Mouse (Mus musculus) hindbrain, embryonic 15.5 days (tissue): ENCODE results near the gene Tmx1. TPM values are rescaled to one million over a fixed set of nuclear protein-coding genes. Genes with fewer than 3 reads are reported as not detected.
A peak's percentile ranks its signal among the peaks of the same experiment; 100 is the strongest.

ENCODE experiments used
- ATAC-seq: fragments of 200-750 bp; cut with Nextera tagmentation; 2 replicates; pipeline ENCODE4 v1.8.0; 2017; ENCODE audit warnings: low read depth, moderate number of reproducible peaks, moderate TSS enrichment; ENCODE audit not compliant: low FRiP score
- H3K27ac ChIP-seq: fragments of 300-500 bp; sonication (generic); replicated peaks from 2 replicates; pipeline ENCODE4 v1.5.1; 2015; ENCODE audit warnings: mild to moderate bottlenecking, inconsistent platforms
- H3K27me3 ChIP-seq: fragments of 300-500 bp; sonication (generic); 2 replicates; pipeline ENCODE4 v1.6.1; 2015; ENCODE audit warnings: control low read depth, inconsistent platforms
- H3K36me3 ChIP-seq: fragments of 300-500 bp; sonication (generic); 2 replicates; pipeline ENCODE4 v1.6.1; 2015; ENCODE audit warnings: control low read depth, inconsistent platforms
- H3K4me1 ChIP-seq: fragments of 300-500 bp; sonication (generic); replicated peaks from 2 replicates; pipeline ENCODE4 v1.6.1; 2015; ENCODE audit warnings: control low read depth, inconsistent platforms
- H3K4me2 ChIP-seq: fragments of 300-500 bp; sonication (generic); 2 replicates; pipeline ENCODE4 v1.6.1; 2015; ENCODE audit warnings: moderate library complexity, mild to moderate bottlenecking, inconsistent platforms
- H3K4me3 ChIP-seq: fragments of 300-500 bp; sonication (generic); 2 replicates; pipeline ENCODE4 v1.5.1; 2015; ENCODE audit warnings: mild to moderate bottlenecking, inconsistent platforms
- H3K9ac ChIP-seq: fragments of 300-500 bp; sonication (generic); 2 replicates; pipeline ENCODE4 v1.6.1; 2015; ENCODE audit warnings: inconsistent platforms
- H3K9me3 ChIP-seq: fragments of 300-500 bp; sonication (generic); 2 replicates; pipeline ENCODE4 v1.6.1; 2016; ENCODE audit warnings: control low read depth, inconsistent platforms
- WGBS: fragments of 180-500 bp; shearing (Covaris S2); methylation state at CpG from one replicate; pipeline ENCODE4 v1.1.7; 2015; 5-methylcytosine and 5-hydroxymethylcytosine counted together
- polyA plus RNA-seq: library from polyadenylated mRNA; unstranded; fragments of >200 nt; fragmentation: Nextera tagmentation; extraction: Ambion mirVana; gene quantifications from 2 replicates; pipeline ENCODE4 v1.2.1, GENCODE M21; 2015

The Tmx1 gene
- polyA plus RNA-seq, 1 experiment from 2014 or later: 134 TPM

- 58% methylated on average over 10 of the region's 10 CpGs for WGBS
- Histone ChIP-seq H3K27ac (no peak overlapping the region), H3K4me2 (no peak overlapping the region), H3K9ac (no peak overlapping the region), H3K36me3 (no peaks in the 10 kb centered on the region), H3K9me3 (no peaks in the 10 kb centered on the region), H3K27me3 (no peaks in the 10 kb centered on the region), H3K4me3 (no peak overlapping the region), H3K4me1 (peaks cover 20% of the 10 kb centered on the region)
- ATAC-seq: peak; percentile 73
Observed at GRCm38 (mm10) chr12:70494494-70495281, 41.8 kb downstream of the Tmx1 start.

GRCm38 (mm10) chr12:70495282-70495922 is 42.5 kb downstream of the Tmx1 start:
- H3K4me3 ChIP-seq: no peak overlapping the region
- WGBS: 53% methylated on average over 4 of the region's 4 CpGs
- H3K4me1 ChIP-seq: peaks cover 20% of the 10 kb centered on the region
- H3K9me3 ChIP-seq: no peaks in the 10 kb centered on the region
- no peaks in the 10 kb centered on the region for H3K27me3 ChIP-seq
- H3K36me3 ChIP-seq: no peaks in the 10 kb centered on the region
- no peak overlapping the region for H3K27ac ChIP-seq
- H3K4me2 ChIP-seq: no peak overlapping the region
- peak; percentile 35; the same call in 1 of the 2 replicates for ATAC-seq
- no peak overlapping the region for H3K9ac ChIP-seq

- 73% methylated on average over 3 of the region's 3 CpGs for WGBS
- Histone ChIP-seq H3K27me3 (no peaks in the 10 kb centered on the region), H3K9ac (no peak overlapping the region), H3K4me3 (no peak overlapping the region), H3K4me2 (no peak overlapping the region), H3K36me3 (no peaks in the 10 kb centered on the region), H3K4me1 (peaks cover 20% of the 10 kb centered on the region), H3K9me3 (no peaks in the 10 kb centered on the region), H3K27ac (0 out of 2 replicates have a peak overlapping the region, but pooled peaks have one; percentile 44)
- no peak for ATAC-seq
Observed at GRCm38 (mm10) chr12:70498091-70498490, 45.2 kb downstream of the Tmx1 start.

GRCm38 (mm10) chr12:70505971-70506370 is 53.1 kb downstream of the Tmx1 start:
- 76% methylated on average over 5 of the region's 5 CpGs for WGBS
- Histone ChIP-seq H3K9ac (no peak overlapping the region), H3K4me1 (no peaks in the 10 kb centered on the region), H3K27ac (no peak overlapping the region), H3K36me3 (no peaks in the 10 kb centered on the region), H3K4me2 (no peak overlapping the region), H3K9me3 (no peaks in the 10 kb centered on the region), H3K4me3 (no peak overlapping the region), H3K27me3 (no peaks in the 10 kb centered on the region)
- no peak for ATAC-seq

- ATAC-seq: no peak
- WGBS: 91% methylated on average over 5 of the region's 5 CpGs
- H3K4me2 ChIP-seq: no peak overlapping the region
- H3K4me3 ChIP-seq: no peak overlapping the region
- H3K27ac ChIP-seq: no peak overlapping the region
- no peaks in the 10 kb centered on the region for H3K36me3 ChIP-seq
- H3K27me3 ChIP-seq: no peaks in the 10 kb centered on the region
- H3K4me1 ChIP-seq: no peaks in the 10 kb centered on the region
- no peaks in the 10 kb centered on the region for H3K9me3 ChIP-seq
- H3K9ac ChIP-seq: no peak overlapping the region
Observed at GRCm38 (mm10) chr12:70512023-70512422, 59.1 kb downstream of the Tmx1 start.

- no peaks in the 10 kb centered on the region for H3K36me3 ChIP-seq
Observed at GRCm38 (mm10) chr12:70512431-70512830, 59.5 kb downstream of the Tmx1 start.

More at GRCm38 (mm10) chr12:70512431-70512830, 59.5 kb downstream of the Tmx1 start:
- no peak for ATAC-seq
- Histone ChIP-seq H3K9me3 (no peaks in the 10 kb centered on the region), H3K27me3 (no peaks in the 10 kb centered on the region), H3K27ac (no peak overlapping the region), H3K4me3 (no peak overlapping the region), H3K4me1 (no peaks in the 10 kb centered on the region), H3K9ac (no peak overlapping the region), H3K4me2 (no peak overlapping the region)
- WGBS: 97% methylated on average over 2 of the region's 2 CpGs

Other genes starting within 250 kb of the Tmx1 start
- gene Pygl, start 221.6 kb upstream of the Tmx1 start, polyA plus RNA-seq: 9.3 and 10.8 TPM in 2 replicates
- 84.5 and 93.3 TPM in 2 replicates for gene Trim9, start 105.5 kb upstream of the Tmx1 start, polyA plus RNA-seq